Mouse (Mus musculus) testis, adult 2 months (tissue): ENCODE results near the gene Ppm1m. TPM values are rescaled to one million over a fixed set of nuclear protein-coding genes. Genes with fewer than 3 reads are reported as not detected.

Source experiments
- H3K27ac ChIP-seq: fragments of 200-500 bp; 2 replicates; pipeline ENCODE4 v1.5.1; 2012; ENCODE audit warnings: low read depth, low read length; ENCODE audit not compliant: control insufficient read depth, insufficient read depth
- H3K27me3 ChIP-seq: fragments of 200-500 bp; 2 replicates; pipeline ENCODE4 v1.6.1; 2012; ENCODE audit warnings: mild to moderate bottlenecking, low read length, moderate library complexity; ENCODE audit not compliant: control insufficient read depth, insufficient read depth
- H3K36me3 ChIP-seq: fragments of 200-500 bp; 2 replicates; pipeline ENCODE4 v1.6.1; 2012; ENCODE audit warnings: mild to moderate bottlenecking, low read length; ENCODE audit not compliant: control insufficient read depth, insufficient read depth
- H3K4me1 ChIP-seq: fragments of 200-500 bp; 2 replicates; pipeline ENCODE4 v1.6.1; 2012; ENCODE audit warnings: low read length; ENCODE audit not compliant: control insufficient read depth, insufficient read depth
- H3K4me3 ChIP-seq: fragments of 200-500 bp; 2 replicates; pipeline ENCODE4 v1.5.1; 2012; ENCODE audit warnings: low read depth, mild to moderate bottlenecking, low read length, moderate library complexity, mixed read lengths; ENCODE audit not compliant: control insufficient read depth
- CTCF ChIP-seq: fragments of 200-500 bp; IDR thresholded peaks from 2 replicates; pipeline ENCODE4 v1.5.1; 2012; ENCODE audit warnings: low read depth, mild to moderate bottlenecking, inconsistent platforms, low read length, moderate library complexity; ENCODE audit not compliant: control insufficient read depth, insufficient read depth, insufficient replicate concordance
- POLR2A ChIP-seq: fragments of 200-500 bp; IDR thresholded peaks from 2 replicates; pipeline ENCODE4 v1.6.1; 2012; ENCODE audit warnings: low read depth, mild to moderate bottlenecking, inconsistent platforms, low read length, moderate library complexity; ENCODE audit not compliant: control insufficient read depth
- polyA plus RNA-seq: library from polyadenylated mRNA; depleted of rRNA; stranded (reverse); fragments of >200 nt; gene quantifications from 2 replicates; pipeline ENCODE4 v1.2.3, GENCODE M21; 2012

Gene Ppm1m
- polyA plus RNA-seq, 1 experiment = 40.6 TPM

GRCm38 (mm10) chr9:106160426-106160825 is 39.1 kb downstream of the Ppm1m start:
- Histone ChIP-seq H3K27me3 (no peaks in the 10 kb centered on the region), H3K36me3 (no peaks in the 10 kb centered on the region), H3K4me1 (no peaks in the 10 kb centered on the region; the same call in 1 of the 2 replicates), H3K27ac (peak overlapping the region; percentile 100), H3K4me3 (peak overlapping the region; percentile 98)
- no peak for TF ChIP-seq CTCF

DNA sequence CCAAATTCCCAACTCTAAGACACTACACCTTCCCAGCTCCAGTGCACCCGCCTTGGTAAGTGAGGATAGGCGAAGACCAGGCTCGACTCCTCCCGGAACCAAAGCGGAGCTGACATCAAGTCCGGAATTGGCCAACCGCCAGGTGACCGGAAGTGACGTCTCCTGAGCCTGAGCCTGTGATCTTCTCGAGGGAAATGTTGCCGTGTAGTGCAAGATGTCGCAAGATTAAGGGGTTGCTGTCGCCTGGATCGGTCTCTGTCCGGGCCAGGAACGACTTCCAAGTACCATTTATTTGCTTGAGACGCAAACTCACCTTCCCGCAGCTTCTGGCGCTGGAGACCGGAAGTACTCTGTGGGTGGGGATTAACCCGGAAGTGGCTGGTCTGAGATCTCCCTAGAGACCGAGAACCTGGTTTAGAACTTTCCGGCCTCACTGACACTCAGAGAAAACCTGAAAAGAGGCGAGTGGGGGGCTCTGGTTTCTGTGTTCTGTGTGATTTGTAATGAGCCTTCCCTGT is 39.7 kb downstream of the Ppm1m start:
- no peaks in the 10 kb centered on the region for H3K27me3 ChIP-seq
- H3K36me3 ChIP-seq = 0 out of 2 replicates have a peak, but pooled peaks cover 1% of the 10 kb centered on the region
- H3K4me3 ChIP-seq = peak overlapping the region; percentile 98
- H3K27ac ChIP-seq = peak overlapping the region; percentile 100
- TF ChIP-seq CTCF = no peak
- TF ChIP-seq POLR2A = peak; percentile 79; the same call in 1 of the 2 replicates
- no peaks in the 10 kb centered on the region; the same call in 1 of the 2 replicates for H3K4me1 ChIP-seq

DNA sequence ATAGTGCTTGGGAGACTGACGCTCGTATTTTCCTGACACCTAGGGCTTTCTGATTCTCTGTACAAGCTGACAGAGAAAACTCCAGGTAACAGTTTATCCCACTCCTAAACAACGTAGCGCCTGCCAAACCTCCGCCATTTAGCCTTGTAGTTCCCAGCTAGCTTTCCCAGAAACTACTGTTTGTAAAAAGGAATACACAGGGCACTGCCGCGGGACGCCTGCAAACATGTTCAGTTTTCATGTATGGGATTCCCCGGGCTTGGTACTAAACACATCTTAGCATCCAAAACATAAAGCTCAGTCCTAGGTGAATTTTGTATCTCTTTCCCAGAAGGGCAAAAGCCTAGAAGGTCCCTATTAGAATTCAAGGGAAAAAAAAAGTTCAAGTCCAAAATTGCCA is 40.3 kb downstream of the Ppm1m start:
- Histone ChIP-seq H3K4me3 (peak overlapping the region; percentile 49), H3K27ac (no peak overlapping the region), H3K36me3 (0 out of 2 replicates have a peak, but pooled peaks cover 1% of the 10 kb centered on the region), H3K4me1 (no peaks in the 10 kb centered on the region; the same call in 1 of the 2 replicates), H3K27me3 (no peaks in the 10 kb centered on the region)
- TF ChIP-seq POLR2A (no peak), CTCF (no peak)

GRCm38 (mm10) chr9:106158037-106158491 is 41.5 kb downstream of the Ppm1m start, which contains the start of gene Glyctk:
Glyctk (minus strand) TSS chr9:106158138.
- no peak within 1 kb of the TSS for H3K27ac ChIP-seq
- 0 out of 2 replicates have a peak, but pooled peaks cover 1% of the 10 kb centered on the region for H3K36me3 ChIP-seq
- no peaks in the 10 kb centered on the region; the same call in 1 of the 2 replicates for H3K4me1 ChIP-seq
- H3K27me3 ChIP-seq = no peaks in the 10 kb centered on the region
- no peak within 1 kb of the TSS; the same call in 1 of the 2 replicates for H3K4me3 ChIP-seq
- no peak for TF ChIP-seq CTCF
- TF ChIP-seq POLR2A = no peak

- TF ChIP-seq POLR2A (no peak), CTCF (no peak)
- Histone ChIP-seq H3K27me3 (no peaks in the 10 kb centered on the region), H3K4me1 (no peaks in the 10 kb centered on the region; the same call in 1 of the 2 replicates), H3K27ac (no peak overlapping the region), H3K4me3 (no peak overlapping the region), H3K36me3 (0 out of 2 replicates have a peak, but pooled peaks cover 1% of the 10 kb centered on the region)
Measured at GRCm38 (mm10) chr9:106157623-106157925, 42.0 kb downstream of the Ppm1m start.

- Histone ChIP-seq H3K27me3 (no peaks in the 10 kb centered on the region), H3K4me1 (no peaks in the 10 kb centered on the region; the same call in 1 of the 2 replicates), H3K27ac (no peak overlapping the region), H3K4me3 (no peak overlapping the region), H3K36me3 (0 out of 2 replicates have a peak, but pooled peaks cover 1% of the 10 kb centered on the region)
- no peak for TF ChIP-seq CTCF
- TF ChIP-seq POLR2A = no peak
Measured at GRCm38 (mm10) chr9:106156921-106157622, 42.5 kb downstream of the Ppm1m start.

DNA sequence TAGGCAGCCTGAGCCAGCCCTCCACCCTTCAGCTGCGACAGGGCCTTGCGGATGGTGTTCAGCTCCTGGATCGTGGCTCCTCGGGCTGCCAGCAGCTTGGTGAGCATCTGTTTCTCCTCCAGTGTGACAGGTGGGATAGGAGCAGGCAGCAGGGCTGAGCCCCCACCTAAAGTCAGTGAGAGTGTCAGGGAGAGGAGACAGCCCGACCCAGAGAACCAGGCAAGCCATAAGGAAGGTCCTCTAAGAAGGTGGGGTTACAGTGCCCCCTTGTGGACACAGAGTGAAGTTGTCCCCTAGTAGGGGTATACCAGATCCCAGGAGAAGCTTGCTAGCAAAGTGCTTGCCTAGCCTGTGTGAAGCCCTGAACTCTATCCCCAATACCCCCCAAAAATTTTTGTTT is 43.1 kb downstream of the Ppm1m start:
- H3K4me3 ChIP-seq = no peak overlapping the region
- H3K27ac ChIP-seq = no peak overlapping the region
- H3K4me1 ChIP-seq = no peaks in the 10 kb centered on the region; the same call in 1 of the 2 replicates
- H3K36me3 ChIP-seq = 0 out of 2 replicates have a peak, but pooled peaks cover 1% of the 10 kb centered on the region
- TF ChIP-seq CTCF (peak; percentile 63; the same call in 1 of the 2 replicates), POLR2A (no peak)
- no peaks in the 10 kb centered on the region for H3K27me3 ChIP-seq
